In genomic region chr6:145379175-145379574, GRCm38 (mm10) we compare ENCODE assay signal across 12 mouse cellular contexts.
DNase-seq lines count a peak whose midpoint lies in the region; ATAC-seq lines count a peak whose summit lies in the region.
"Had no signal": no experiment of that assay in that cellular context is flagged by ENCODE, and none has a peak within 500 bp of the region (broad histone marks: within the 10 kb centered on the region; RNA-seq: fewer than 3 reads in every experiment).

No protein-coding gene starts in this region.

- H3K9me3 ChIP-seq in limb, embryonic 13.5 days = no peaks in the 10 kb centered on the region
- H3K9me3 ChIP-seq: liver, embryonic 13.5 days; stomach, embryonic 15.5 days had no signal

- no peaks in the 10 kb centered on the region for H3K36me3 ChIP-seq in limb, embryonic 13.5 days
- H3K36me3 ChIP-seq: liver, embryonic 13.5 days; stomach, embryonic 15.5 days had no signal

- WGBS in limb, embryonic 13.5 days = 25% methylated on average over 6 of the region's 6 CpGs

- peaks cover 12% of the 10 kb centered on the region for H3K4me1 ChIP-seq in limb, embryonic 13.5 days
- H3K4me1 ChIP-seq: liver, embryonic 13.5 days; stomach, embryonic 15.5 days had no signal

- no peak overlapping the region for H3K4me3 ChIP-seq in limb, embryonic 13.5 days
- H3K4me3 ChIP-seq: liver, embryonic 13.5 days; stomach, embryonic 15.5 days had no signal

- 0 out of 2 replicates have a peak overlapping the region, but pooled peaks have one; percentile 5 for H3K4me2 ChIP-seq in limb, embryonic 13.5 days (replicated peaks)
- H3K4me2 ChIP-seq: liver, embryonic 13.5 days; stomach, embryonic 15.5 days had no signal

- H3K9ac ChIP-seq in limb, embryonic 13.5 days = no peak overlapping the region
- H3K9ac ChIP-seq: liver, embryonic 13.5 days; stomach, embryonic 15.5 days had no signal

- peak; percentile 11 for DNase-seq in embryo, embryonic 10 days (ENCODE audit: low spot score)
- DNase-seq in embryo, embryonic 9.5 days (ENCODE audit: extremely low spot score) = no peak
- peak; percentile 8 to 21 for DNase-seq in spleen, postnatal 10 days (ENCODE audit: low spot score in 2 of 2)
- no peak for DNase-seq in spleen, adult 12 weeks (ENCODE audit: low spot score)
- DNase-seq in spleen, postnatal 36 days (ENCODE audit: low spot score in 2 of 2) = peak; percentile 55 to 58
- no peak for DNase-seq in urinary bladder, postnatal 14 days (ENCODE audit: low spot score)
- no peak for DNase-seq in cerebellum, postnatal 14 days
- DNase-seq: cerebellum, adult 2 months; kidney, postnatal 25 days; liver, embryonic 13.5 days had no signal

- ATAC-seq in limb, embryonic 13.5 days (ENCODE audit: low FRiP score, low read depth) = peak; percentile 44; the same call in 1 of the 2 replicates

- no peak overlapping the region for H3K27ac ChIP-seq in limb, embryonic 13.5 days
- H3K27ac ChIP-seq: liver, embryonic 13.5 days; stomach, embryonic 15.5 days had no signal

- no peaks in the 10 kb centered on the region for H3K27me3 ChIP-seq in limb, embryonic 13.5 days
- H3K27me3 ChIP-seq: liver, embryonic 13.5 days; stomach, embryonic 15.5 days had no signal

Comparison
In these comparisons a context has a peak if more than half of its experiments do, and no peak if none do; other contexts are left out.
1. DNase-seq: peak in embryo, embryonic 10 days (single experiment), spleen, postnatal 10 days (2 of 2) and spleen, postnatal 36 days (2 of 2); none in embryo, embryonic 9.5 days (single experiment), spleen, adult 12 weeks (single experiment), urinary bladder, postnatal 14 days (single experiment) and cerebellum, postnatal 14 days (0 of 2).